ENCODE assay signal across 9 mouse cellular contexts in the genomic region with DNA sequence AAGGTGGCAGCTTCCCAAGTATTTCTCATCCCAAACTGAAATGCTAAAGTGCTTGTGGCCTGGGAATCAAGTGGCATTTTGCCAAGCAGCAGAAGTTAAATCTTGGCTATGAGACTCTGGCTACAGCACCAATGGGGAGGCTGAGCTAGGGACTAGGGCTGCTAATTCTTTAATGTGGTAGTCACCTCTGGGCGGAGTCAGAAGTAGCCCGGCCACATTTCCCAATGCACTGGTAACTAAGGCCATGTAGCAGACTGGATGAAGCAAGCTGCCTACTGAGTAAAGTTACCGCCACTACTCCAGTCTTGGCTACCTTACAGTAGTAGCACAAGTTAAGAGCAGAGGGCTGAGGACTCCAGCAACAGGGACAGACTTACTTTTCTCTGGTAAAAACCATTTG. TPM values are rescaled to one million over a fixed set of nuclear protein-coding genes. Genes with fewer than 3 reads are reported as not detected.
A peak's percentile ranks its signal among the peaks of the same experiment; 100 is the strongest.
DNase-seq lines count a peak whose midpoint lies in the region; ATAC-seq and TF ChIP-seq lines count a peak whose summit lies in the region.
"Had no signal": no experiment of that assay in that cellular context is flagged by ENCODE, and none has a peak within 500 bp of the region (broad histone marks: within the 10 kb centered on the region; RNA-seq: fewer than 3 reads in every experiment).

No protein-coding gene starts in this region.

- no peak overlapping the region for H3K27ac ChIP-seq in embryonic facial prominence, embryonic 14.5 days (replicated peaks; ENCODE audit: low read depth, low read length)
- no peak overlapping the region for H3K27ac ChIP-seq in embryonic facial prominence, embryonic 10.5 days (replicated peaks)
- no peak overlapping the region for H3K27ac ChIP-seq in stomach, postnatal 0 days (replicated peaks)
- no peak overlapping the region for H3K27ac ChIP-seq in intestine, postnatal 0 days (ENCODE audit: low read depth, low read length)
- H3K27ac ChIP-seq: kidney, postnatal 0 days had no signal

- TF ChIP-seq CTCF in stomach, postnatal 0 days (IDR thresholded peaks at IDR 0.05; ENCODE audit: low read depth) = no peak
- no peak for TF ChIP-seq CTCF in intestine, postnatal 0 days (IDR thresholded peaks at IDR 0.05; ENCODE audit: low read depth)

- no peaks in the 10 kb centered on the region for H3K9me3 ChIP-seq in embryonic facial prominence, embryonic 14.5 days (ENCODE audit: control insufficient read depth, low read length)
- no peaks in the 10 kb centered on the region for H3K9me3 ChIP-seq in embryonic facial prominence, embryonic 10.5 days
- H3K9me3 ChIP-seq in stomach, postnatal 0 days (ENCODE audit: control insufficient read depth, low read length) = no peaks in the 10 kb centered on the region
- no peaks in the 10 kb centered on the region for H3K9me3 ChIP-seq in intestine, postnatal 0 days (ENCODE audit: control insufficient read depth)

- DNase-seq in embryonic facial prominence, embryonic 14.5 days (ENCODE audit: low spot score) = peak; percentile 61
- DNase-seq in embryonic facial prominence, embryonic 10.5 days (ENCODE audit: low spot score) = no peak
- peak; percentile 58 for DNase-seq in urinary bladder, postnatal 14 days (ENCODE audit: low spot score)
- no peak for DNase-seq in urinary bladder, postnatal 4 days (ENCODE audit: low spot score in 2 of 2)
- DNase-seq in kidney, postnatal 25 days = peak; percentile 58 to 67
- DNase-seq in stomach, postnatal 0 days (ENCODE audit: low spot score) = peak; percentile 55
- no peak for DNase-seq in B cell, adult 2 months

- H3K36me3 ChIP-seq in embryonic facial prominence, embryonic 14.5 days (ENCODE audit: control insufficient read depth, insufficient read depth, low read length) = 0 out of 2 replicates have a peak, but pooled peaks cover 10% of the 10 kb centered on the region
- H3K36me3 ChIP-seq in embryonic facial prominence, embryonic 10.5 days (replicated peaks) = 0 out of 2 replicates have a peak, but pooled peaks cover 7% of the 10 kb centered on the region
- no peaks in the 10 kb centered on the region for H3K36me3 ChIP-seq in stomach, postnatal 0 days (ENCODE audit: control insufficient read depth, insufficient read depth, low read length)
- H3K36me3 ChIP-seq in intestine, postnatal 0 days (ENCODE audit: control insufficient read depth, insufficient read depth) = no peaks in the 10 kb centered on the region; the same call in 1 of the 2 replicates

- H3K4me2 ChIP-seq in embryonic facial prominence, embryonic 14.5 days (ENCODE audit: low read depth, low read length) = no peak overlapping the region
- H3K4me2 ChIP-seq in stomach, postnatal 0 days (replicated peaks; ENCODE audit: low read depth) = no peak overlapping the region
- no peak overlapping the region for H3K4me2 ChIP-seq in intestine, postnatal 0 days (replicated peaks; ENCODE audit: low read depth)

- ATAC-seq in embryonic facial prominence, embryonic 14.5 days (ENCODE audit: low read depth) = peak; percentile 16; the same call in 1 of the 2 replicates
- peak; percentile 73 for ATAC-seq in stomach, postnatal 0 days (ENCODE audit: low FRiP score, low TSS enrichment)
- ATAC-seq in intestine, postnatal 0 days = no peak

- H3K27me3 ChIP-seq in embryonic facial prominence, embryonic 14.5 days (replicated peaks; ENCODE audit: control insufficient read depth, insufficient read depth, low read length) = no peaks in the 10 kb centered on the region
- no peaks in the 10 kb centered on the region for H3K27me3 ChIP-seq in embryonic facial prominence, embryonic 10.5 days (replicated peaks; ENCODE audit: low read depth, poor library complexity, severe bottlenecking)
- no peaks in the 10 kb centered on the region for H3K27me3 ChIP-seq in stomach, postnatal 0 days (ENCODE audit: control insufficient read depth, insufficient read depth, low read length)
- no peaks in the 10 kb centered on the region for H3K27me3 ChIP-seq in intestine, postnatal 0 days (replicated peaks; ENCODE audit: control insufficient read depth, insufficient read depth, low read length)

- H3K4me3 ChIP-seq in embryonic facial prominence, embryonic 14.5 days (ENCODE audit: low read depth, low read length) = no peak overlapping the region
- no peak overlapping the region for H3K4me3 ChIP-seq in embryonic facial prominence, embryonic 10.5 days
- no peak overlapping the region for H3K4me3 ChIP-seq in stomach, postnatal 0 days (ENCODE audit: low read depth, low read length)
- no peak overlapping the region for H3K4me3 ChIP-seq in intestine, postnatal 0 days (ENCODE audit: low read depth, low read length)

- peaks cover 39% of the 10 kb centered on the region for H3K4me1 ChIP-seq in embryonic facial prominence, embryonic 14.5 days (ENCODE audit: control insufficient read depth, insufficient read depth, low read length)
- H3K4me1 ChIP-seq in embryonic facial prominence, embryonic 10.5 days = peaks cover 53% of the 10 kb centered on the region
- peaks cover 5% of the 10 kb centered on the region for H3K4me1 ChIP-seq in stomach, postnatal 0 days (replicated peaks; ENCODE audit: control insufficient read depth, insufficient read depth)
- peaks cover 22% of the 10 kb centered on the region for H3K4me1 ChIP-seq in intestine, postnatal 0 days (replicated peaks; ENCODE audit: control insufficient read depth, insufficient read depth, low read length)

- WGBS in embryonic facial prominence, embryonic 14.5 days = 60% methylated on average over 3 of the region's 3 CpGs
- WGBS in embryonic facial prominence, embryonic 10.5 days = 83% methylated on average over 3 of the region's 3 CpGs
- 62% methylated on average over 3 of the region's 3 CpGs for WGBS in stomach, postnatal 0 days
- 69% methylated on average over 3 of the region's 3 CpGs for WGBS in intestine, postnatal 0 days

- TF ChIP-seq EP300 in stomach, postnatal 0 days (optimal IDR thresholded peaks at IDR 0.05) = no peak

- H3K9ac ChIP-seq in embryonic facial prominence, embryonic 14.5 days (ENCODE audit: low read depth, low read length) = no peak overlapping the region
- H3K9ac ChIP-seq in stomach, postnatal 0 days (ENCODE audit: low read length) = no peak overlapping the region
- H3K9ac ChIP-seq in intestine, postnatal 0 days (ENCODE audit: low read depth, low read length) = no peak overlapping the region

RNA-seq across cellular contexts. Expression of a gene that starts 12.7 kb away (rescaled TPM):
- 30.3 and 34.8 TPM in 2 replicates for polyA plus RNA-seq in embryonic facial prominence, embryonic 14.5 days (2014; fragmentation: Nextera tagmentation; extraction: Ambion mirVana)
- 14.5 and 15.0 TPM in 2 replicates for polyA plus RNA-seq in embryonic facial prominence, embryonic 10.5 days (2016; fragmentation: Nextera tagmentation; extraction: Ambion mirVana)
- 7.3 and 8.3 TPM in 2 replicates for polyA plus RNA-seq in stomach, postnatal 0 days (2015; fragmentation: Nextera tagmentation; extraction: Ambion mirVana)
- polyA plus RNA-seq in intestine, postnatal 0 days (2015; fragmentation: Nextera tagmentation; extraction: Ambion mirVana) = 8.9 and 9.1 TPM in 2 replicates

Comparison
In these comparisons a context has a peak if more than half of its experiments do, and no peak if none do; other contexts are left out.
1. DNase-seq: peak in embryonic facial prominence, embryonic 14.5 days (single experiment), urinary bladder, postnatal 14 days (single experiment), kidney, postnatal 25 days (2 of 2) and stomach, postnatal 0 days (single experiment); none in embryonic facial prominence, embryonic 10.5 days (single experiment), urinary bladder, postnatal 4 days (0 of 2) and B cell, adult 2 months (0 of 2).